Mouse (Mus musculus): Measurements from ENCODE around the gene D430041D05Rik. TPM values are rescaled to one million over a fixed set of nuclear protein-coding genes. Genes with fewer than 3 reads are reported as not detected.

Gene D430041D05Rik
- total and polyA plus RNA-seq, 3 experiments, result not detected

GRCm38 (mm10) chr2:104412496-104412895 is 1.7 kb upstream of the D430041D05Rik start:
- H3K27me3 ChIP-seq (replicated peaks), result no peaks in the 10 kb centered on the region
- no peak overlapping the region for H3K9ac ChIP-seq (ENCODE audit: insufficient read depth, low read depth)
- no peaks in the 10 kb centered on the region for H3K79me2 ChIP-seq (replicated peaks; ENCODE audit: control insufficient read depth, extremely low read depth, insufficient read depth, poor library complexity, severe bottlenecking)
- H3K4me2 ChIP-seq (ENCODE audit: insufficient read depth, low read depth, poor library complexity, severe bottlenecking), result no peak overlapping the region
- dilution Hi-C loops (cut with MboI; ENCODE audit: extremely low pct_ligation_motif_present, extremely low pct_unique_long_range_greater_than_20kb, low sequenced_read_pairs), result no loop called here
- H3K4me3 ChIP-seq (replicated peaks in 1 of 3; ENCODE audit: low read depth in 2 of 3, low read length in 2 of 3, poor library complexity in 1 of 3), result no peak overlapping the region
- TF ChIP-seq ZKSCAN1 (IDR thresholded peaks at IDR 0.05; ENCODE audit: borderline replicate concordance, low read depth, low read length) (no peak), HCFC1 (IDR thresholded peaks at IDR 0.05; ENCODE audit: low read depth, low read length) (no peak), MAFK (IDR thresholded peaks at IDR 0.05; ENCODE audit: insufficient replicate concordance, low read length) (no peak), MXI1 (IDR thresholded peaks at IDR 0.05; ENCODE audit: low read depth, low read length) (no peak), MAZ (IDR thresholded peaks at IDR 0.05; ENCODE audit: low read depth, low read length) (no peak)
- no peak for DNase-seq (ENCODE audit: extremely low read depth)
- in situ Hi-C loops (cut with MboI; ENCODE audit: low pct_ligation_motif_present, low pct_unique_long_range_greater_than_20kb, low sequenced_read_pairs), result loop anchor here (10.0 kb wide), 1 partner anchor 278 kb away; no protein-coding TSS in a partner anchor
- H3K36me3 ChIP-seq (replicated peaks in 1 of 2; ENCODE audit: control insufficient read depth in 1 of 2, insufficient read depth in 1 of 2, low read length in 1 of 2), result no peaks in the 10 kb centered on the region
- H3K27ac ChIP-seq (ENCODE audit: insufficient read depth, low read depth), result no peak overlapping the region
- no peaks in the 10 kb centered on the region for H3K4me1 ChIP-seq (ENCODE audit: control insufficient read depth in 1 of 2, insufficient read depth in 2 of 2)
- no peaks in the 10 kb centered on the region for H3K9me3 ChIP-seq (replicated peaks; ENCODE audit: low read length)

DNA sequence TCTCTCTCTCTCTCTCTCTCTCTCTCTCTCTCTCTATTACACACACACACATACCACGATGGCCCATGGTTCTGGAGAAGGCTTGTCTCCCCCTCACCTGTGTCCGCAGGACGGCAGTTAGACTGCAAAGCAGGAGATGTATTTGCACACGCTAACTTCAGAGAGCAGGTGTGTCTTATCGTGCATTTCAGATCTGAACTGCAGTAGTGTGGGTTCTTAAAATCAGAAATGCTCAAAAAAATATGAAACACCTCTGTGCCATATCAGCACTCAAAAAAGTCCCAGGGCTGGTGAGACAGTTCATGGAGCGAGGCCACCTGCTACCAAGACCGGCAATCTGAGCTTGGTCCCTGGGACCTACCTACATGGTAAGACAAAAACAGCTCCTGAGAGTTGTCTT is 993 bp upstream of the D430041D05Rik start:
- DNase-seq (ENCODE audit: extremely low read depth), result no peak
- Histone ChIP-seq H3K4me2 (ENCODE audit: insufficient read depth, low read depth, poor library complexity, severe bottlenecking) (no peak overlapping the region), H3K27me3 (replicated peaks) (no peaks in the 10 kb centered on the region), H3K4me1 (ENCODE audit: control insufficient read depth in 1 of 2, insufficient read depth in 2 of 2) (no peaks in the 10 kb centered on the region), H3K9me3 (replicated peaks; ENCODE audit: low read length) (no peaks in the 10 kb centered on the region), H3K4me3 (replicated peaks in 1 of 3; ENCODE audit: low read depth in 2 of 3, low read length in 2 of 3, poor library complexity in 1 of 3) (no peak overlapping the region), H3K27ac (ENCODE audit: insufficient read depth, low read depth) (no peak overlapping the region), H3K9ac (ENCODE audit: insufficient read depth, low read depth) (no peak overlapping the region), H3K36me3 (replicated peaks in 1 of 2; ENCODE audit: control insufficient read depth in 1 of 2, insufficient read depth in 1 of 2, low read length in 1 of 2) (no peaks in the 10 kb centered on the region), H3K79me2 (replicated peaks; ENCODE audit: control insufficient read depth, extremely low read depth, insufficient read depth, poor library complexity, severe bottlenecking) (no peaks in the 10 kb centered on the region)
- in situ Hi-C loops (cut with MboI; ENCODE audit: low pct_ligation_motif_present, low pct_unique_long_range_greater_than_20kb, low sequenced_read_pairs) (loop anchor here (10.0 kb wide), 1 partner anchor 277 kb away; no protein-coding TSS in a partner anchor), dilution Hi-C loops (cut with MboI; ENCODE audit: extremely low pct_ligation_motif_present, extremely low pct_unique_long_range_greater_than_20kb, low sequenced_read_pairs) (no loop called here)
- TF ChIP-seq RAD21 (IDR thresholded peaks at IDR 0.05; ENCODE audit: low read depth, low read length) (no peak), IRF4 (IDR thresholded peaks at IDR 0.05; ENCODE audit: low read depth, low read length) (no peak), E2F4 (IDR thresholded peaks at IDR 0.05; ENCODE audit: insufficient replicate concordance, low read depth, low read length) (no peak), ELF1 (IDR thresholded peaks at IDR 0.05; ENCODE audit: low read depth, low read length) (no peak), MYC (IDR thresholded peaks at IDR 0.05; ENCODE audit: low read depth, low read length) (no peak), TCF12 (IDR thresholded peaks at IDR 0.05; ENCODE audit: low read depth, low read length) (no peak), ETS1 (conservative IDR thresholded peaks at IDR 0.05; ENCODE audit: low read depth, low read length) (no peak), POLR2A (IDR thresholded peaks at IDR 0.05; ENCODE audit: low read depth, low read length) (no peak), ZNF384 (IDR thresholded peaks at IDR 0.05; ENCODE audit: low read depth, low read length) (no peak), MAZ (IDR thresholded peaks at IDR 0.05; ENCODE audit: low read depth, low read length) (no peak), EP300 (IDR thresholded peaks at IDR 0.05; ENCODE audit: low read length) (no peak), ZMIZ1 (IDR thresholded peaks at IDR 0.05; ENCODE audit: low read depth, low read length) (no peak), SMC3 (IDR thresholded peaks at IDR 0.05; ENCODE audit: low read depth, low read length) (no peak), ZC3H11A (IDR thresholded peaks at IDR 0.05; ENCODE audit: low read depth, low read length) (no peak), MXI1 (IDR thresholded peaks at IDR 0.05; ENCODE audit: low read depth, low read length) (no peak)
